Mouse (Mus musculus) right cerebral cortex, postnatal 10 days (tissue): Measurements from ENCODE around the gene Gm29644.
"Not testable (repeated sequence)": the region's sequence is repeated elsewhere in the genome, so short reads cannot be mapped to it uniquely, and the experiment has no call there.

Source experiments
- DNase-seq, 2 experiments: peaks; one replicate each; pipeline ENCODE4 v3.0.0; 2021; ENCODE audit warnings: low spot score in 2 of 2

The Gm29644 gene

DNA sequence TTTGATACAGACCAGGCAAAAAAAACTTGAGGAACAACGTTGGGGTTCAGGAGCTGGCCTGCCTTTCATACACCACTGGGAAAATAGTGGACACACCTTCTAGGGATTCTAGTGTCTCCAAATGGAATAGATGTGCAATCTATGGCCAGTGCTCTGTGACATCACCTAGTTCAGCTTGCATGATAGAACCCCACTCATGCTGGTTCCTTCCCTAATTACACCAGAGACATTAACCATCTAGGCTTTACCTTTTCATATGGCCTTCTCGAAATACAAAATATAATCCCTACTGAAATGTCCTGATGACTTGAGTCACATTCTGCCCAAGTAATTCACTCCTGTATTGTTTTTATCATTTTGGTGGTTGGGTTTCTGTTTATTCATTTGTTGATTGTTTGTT lies at the start of gene Gm29644, which contains the start of gene Gm29423:
Gm29644 (minus strand) TSS at position 157 of the 400 bp plus-strand sequence.
Gm29423 (minus strand) TSS at position 101 of the 400 bp plus-strand sequence.
- not testable (repeated sequence) for DNase-seq

DNA sequence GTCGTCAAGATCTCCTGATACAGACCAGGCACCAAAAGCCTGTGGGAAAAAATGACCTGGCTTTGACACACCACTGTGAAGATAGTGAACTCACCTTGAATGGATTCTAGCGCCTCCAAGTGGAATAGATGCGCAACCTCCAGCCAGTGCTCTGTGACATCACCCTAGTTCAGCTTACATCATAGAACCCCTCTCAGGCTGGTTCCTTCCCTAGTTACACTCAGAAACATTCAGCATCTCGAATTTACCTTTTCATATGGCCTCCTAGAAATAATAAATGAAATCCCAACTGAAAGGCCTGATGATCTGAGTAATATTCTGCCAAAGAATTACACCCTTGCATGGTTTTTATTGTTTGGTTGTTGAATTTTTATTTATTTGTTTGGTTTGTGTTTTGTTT lies 29.6 kb downstream of the Gm29644 start, which contains the start of gene Gm21118:
Gm21118 (minus strand) TSS at position 101 of the 400 bp plus-strand sequence.
- not testable (repeated sequence) for DNase-seq
